Mouse (Mus musculus) heart, embryonic 10.5 days (tissue): ENCODE measurements around the gene Slc22a6. TPM values are rescaled to one million over a fixed set of nuclear protein-coding genes. Genes with fewer than 3 reads are reported as not detected.

Source experiments
- DNase-seq: peaks from one replicate; pipeline ENCODE4 v3.0.0-alpha.2; 2017; ENCODE audit warnings: low spot score
- H3K27ac ChIP-seq: fragments of 300-500 bp; sonication (generic); 2 replicates; pipeline ENCODE4 v1.5.1; 2016; ENCODE audit warnings: mild to moderate bottlenecking
- H3K27me3 ChIP-seq: fragments of 300-500 bp; sonication (generic); 2 replicates; pipeline ENCODE4 v1.6.1; 2016; ENCODE audit warnings: mild to moderate bottlenecking; ENCODE audit not compliant: poor library complexity, insufficient read depth, severe bottlenecking
- H3K36me3 ChIP-seq: fragments of 300-500 bp; sonication (generic); 2 replicates; pipeline ENCODE4 v1.6.1; 2016; ENCODE audit warnings: mild to moderate bottlenecking, moderate library complexity
- H3K4me1 ChIP-seq: fragments of 300-500 bp; sonication (generic); 2 replicates; pipeline ENCODE4 v1.6.1; 2016; ENCODE audit warnings: mild to moderate bottlenecking
- H3K4me3 ChIP-seq: fragments of 300-500 bp; sonication (generic); 2 replicates; pipeline ENCODE4 v1.5.1; 2016; ENCODE audit warnings: mild to moderate bottlenecking, moderate library complexity
- H3K9me3 ChIP-seq: fragments of 300-500 bp; sonication (generic); 2 replicates; pipeline ENCODE4 v1.6.1; 2016; ENCODE audit warnings: mild to moderate bottlenecking, moderate library complexity
- WGBS: fragments of 180-500 bp; shearing (Covaris S2); methylation state at CpG from one replicate; pipeline ENCODE4 v1.1.7; 2016; 5-methylcytosine and 5-hydroxymethylcytosine counted together
- polyA plus RNA-seq: library from polyadenylated mRNA; unstranded; fragments of >200 nt; fragmentation: Nextera tagmentation; extraction: Ambion mirVana; gene quantifications from 2 replicates; pipeline ENCODE4 v1.2.1, GENCODE M21; 2016

Gene Slc22a6
- 0.04 TPM in 1 of 2 replicates, not detected in the other for polyA plus RNA-seq

GRCm38 (mm10) chr19:8617904-8618303 lies at the start of gene Slc22a6:
Slc22a6 (plus strand) TSS chr19:8618039.
- H3K36me3 ChIP-seq: no peaks in the 10 kb centered on the region
- WGBS: 25% methylated on average over 7 of the region's 7 CpGs
- H3K4me3 ChIP-seq: no peak within 1 kb of the TSS
- H3K4me1 ChIP-seq: no peaks in the 10 kb centered on the region; the same call in 1 of the 2 replicates
- DNase-seq: no peak
- no peak within 1 kb of the TSS for H3K27ac ChIP-seq
- no peaks in the 10 kb centered on the region for H3K9me3 ChIP-seq
- no peaks in the 10 kb centered on the region for H3K27me3 ChIP-seq

- DNase-seq: peak; percentile 75
- H3K9me3 ChIP-seq: no peaks in the 10 kb centered on the region
- no peaks in the 10 kb centered on the region for H3K36me3 ChIP-seq
- H3K4me1 ChIP-seq: peaks cover 15% of the 10 kb centered on the region
- H3K27ac ChIP-seq: no peak overlapping the region
- no peaks in the 10 kb centered on the region for H3K27me3 ChIP-seq
- peak overlapping the region; percentile 53 for H3K4me3 ChIP-seq
- 3% methylated on average over 14 of the region's 14 CpGs for WGBS
Measured at GRCm38 (mm10) chr19:8569453-8569863, 48.4 kb upstream of the Slc22a6 start.

- no peaks in the 10 kb centered on the region for H3K27me3 ChIP-seq
- 48% methylated on average over 2 of the region's 2 CpGs for WGBS
- peaks cover 7% of the 10 kb centered on the region; the same call in 1 of the 2 replicates for H3K4me1 ChIP-seq
- no peak for DNase-seq
- no peak overlapping the region for H3K4me3 ChIP-seq
- no peak overlapping the region for H3K27ac ChIP-seq
- no peaks in the 10 kb centered on the region for H3K9me3 ChIP-seq
- no peaks in the 10 kb centered on the region for H3K36me3 ChIP-seq
Measured at GRCm38 (mm10) chr19:8570341-8571040, 47.3 kb upstream of the Slc22a6 start.

- no peak for DNase-seq
Measured at GRCm38 (mm10) chr19:8571746-8572145, 46.1 kb upstream of the Slc22a6 start.

GRCm38 (mm10) chr19:8572485-8572884 lies 45.4 kb upstream of the Slc22a6 start:
- no peak overlapping the region for H3K4me3 ChIP-seq
- no peaks in the 10 kb centered on the region for H3K27me3 ChIP-seq
- peaks cover 7% of the 10 kb centered on the region; the same call in 1 of the 2 replicates for H3K4me1 ChIP-seq
- DNase-seq: no peak
- no peak overlapping the region for H3K27ac ChIP-seq
- H3K9me3 ChIP-seq: no peaks in the 10 kb centered on the region
- 10% methylated on average over 3 of the region's 3 CpGs for WGBS
- no peaks in the 10 kb centered on the region for H3K36me3 ChIP-seq

More at GRCm38 (mm10) chr19:8571746-8572145, 46.1 kb upstream of the Slc22a6 start:
- H3K36me3 ChIP-seq: no peaks in the 10 kb centered on the region
- no peaks in the 10 kb centered on the region for H3K9me3 ChIP-seq
- no peak overlapping the region for H3K27ac ChIP-seq
- H3K4me3 ChIP-seq: no peak overlapping the region
- H3K4me1 ChIP-seq: peaks cover 7% of the 10 kb centered on the region; the same call in 1 of the 2 replicates
- WGBS: 62% methylated on average over 7 of the region's 7 CpGs
- no peaks in the 10 kb centered on the region for H3K27me3 ChIP-seq

GRCm38 (mm10) chr19:8577432-8577831 lies 40.4 kb upstream of the Slc22a6 start:
- H3K9me3 ChIP-seq: no peaks in the 10 kb centered on the region
- WGBS: 74% methylated on average over 4 of the region's 4 CpGs
- DNase-seq: no peak
- peaks cover 5% of the 10 kb centered on the region; the same call in 1 of the 2 replicates for H3K4me1 ChIP-seq
- H3K27ac ChIP-seq: no peak overlapping the region
- no peaks in the 10 kb centered on the region for H3K36me3 ChIP-seq
- no peak overlapping the region for H3K4me3 ChIP-seq
- H3K27me3 ChIP-seq: 0 out of 2 replicates have a peak, but pooled peaks cover 5% of the 10 kb centered on the region

- peak overlapping the region; percentile 76 for H3K27ac ChIP-seq
- H3K4me1 ChIP-seq: peaks cover 5% of the 10 kb centered on the region; the same call in 1 of the 2 replicates
- no peaks in the 10 kb centered on the region for H3K9me3 ChIP-seq
- H3K27me3 ChIP-seq: 0 out of 2 replicates have a peak, but pooled peaks cover 5% of the 10 kb centered on the region
- peak; percentile 83 for DNase-seq
- peak overlapping the region; percentile 56 for H3K4me3 ChIP-seq
- WGBS: 8% methylated on average over 24 of the region's 24 CpGs
- H3K36me3 ChIP-seq: no peaks in the 10 kb centered on the region
Measured at GRCm38 (mm10) chr19:8578293-8578969, 39.4 kb upstream of the Slc22a6 start.

GRCm38 (mm10) chr19:8578970-8579342 lies 38.9 kb upstream of the Slc22a6 start:
- 64% methylated on average over 2 of the region's 2 CpGs for WGBS
- Histone ChIP-seq H3K4me3 (peak overlapping the region; percentile 56), H3K4me1 (peaks cover 5% of the 10 kb centered on the region; the same call in 1 of the 2 replicates), H3K9me3 (no peaks in the 10 kb centered on the region), H3K27ac (peak overlapping the region; percentile 76), H3K27me3 (0 out of 2 replicates have a peak, but pooled peaks cover 5% of the 10 kb centered on the region), H3K36me3 (no peaks in the 10 kb centered on the region)
- no peak for DNase-seq

- Histone ChIP-seq H3K27me3 (no peaks in the 10 kb centered on the region), H3K4me3 (no peak overlapping the region), H3K27ac (no peak overlapping the region), H3K36me3 (no peaks in the 10 kb centered on the region), H3K4me1 (no peaks in the 10 kb centered on the region), H3K9me3 (no peaks in the 10 kb centered on the region)
- WGBS: 63% methylated on average over 3 of the region's 3 CpGs
- DNase-seq: no peak
Measured at GRCm38 (mm10) chr19:8585298-8585697, 32.5 kb upstream of the Slc22a6 start.

GRCm38 (mm10) chr19:8585899-8586298 lies 31.9 kb upstream of the Slc22a6 start:
- no peaks in the 10 kb centered on the region for H3K4me1 ChIP-seq
- 84% methylated on average over 2 of the region's 2 CpGs for WGBS
- no peak overlapping the region for H3K27ac ChIP-seq
- H3K36me3 ChIP-seq: no peaks in the 10 kb centered on the region
- no peak for DNase-seq
- H3K4me3 ChIP-seq: no peak overlapping the region
- no peaks in the 10 kb centered on the region for H3K27me3 ChIP-seq
- H3K9me3 ChIP-seq: no peaks in the 10 kb centered on the region

GRCm38 (mm10) chr19:8586350-8586749 lies 31.5 kb upstream of the Slc22a6 start:
- H3K4me3 ChIP-seq: no peak overlapping the region
- 51% methylated on average over 3 of the region's 3 CpGs for WGBS
- H3K9me3 ChIP-seq: no peaks in the 10 kb centered on the region
- no peaks in the 10 kb centered on the region for H3K36me3 ChIP-seq
- no peak overlapping the region for H3K27ac ChIP-seq
- no peak for DNase-seq
- peaks cover 4% of the 10 kb centered on the region; the same call in 1 of the 2 replicates for H3K4me1 ChIP-seq
- H3K27me3 ChIP-seq: no peaks in the 10 kb centered on the region

- Histone ChIP-seq H3K9me3 (no peaks in the 10 kb centered on the region), H3K27ac (no peak overlapping the region), H3K36me3 (no peaks in the 10 kb centered on the region), H3K4me3 (no peak overlapping the region), H3K4me1 (peaks cover 12% of the 10 kb centered on the region; the same call in 1 of the 2 replicates), H3K27me3 (no peaks in the 10 kb centered on the region)
- WGBS: 68% methylated on average over 1 of the region's 1 CpGs
- no peak for DNase-seq
Measured at GRCm38 (mm10) chr19:8587315-8587714, 30.5 kb upstream of the Slc22a6 start.

GRCm38 (mm10) chr19:8590954-8591353 lies 26.9 kb upstream of the Slc22a6 start, which contains the start of gene Slc22a8:
Slc22a8 (plus strand) TSS chr19:8591254.
- H3K36me3 ChIP-seq: no peaks in the 10 kb centered on the region
- H3K4me3 ChIP-seq: no peak within 1 kb of the TSS
- H3K27ac ChIP-seq: peak within 1 kb of the TSS; percentile 30; the same call in 1 of the 2 replicates
- H3K27me3 ChIP-seq: no peaks in the 10 kb centered on the region
- no peak for DNase-seq
- peaks cover 39% of the 10 kb centered on the region for H3K4me1 ChIP-seq
- 81% methylated on average over 8 of the region's 8 CpGs for WGBS
- H3K9me3 ChIP-seq: no peaks in the 10 kb centered on the region
